Mouse (Mus musculus) erythroblast, adult 5-6 weeks (primary cell): Measurements from ENCODE around the gene Arx. TPM values are rescaled to one million over a fixed set of nuclear protein-coding genes. Genes with fewer than 3 reads are reported as not detected.

Experiments used
- ATAC-seq: replicated peaks from 2 replicates; pipeline ENCODE4 v1.8.0; 2016; ENCODE audit warnings: moderate number of reproducible peaks, mild to moderate bottlenecking, moderate TSS enrichment, inconsistent platforms; ENCODE audit not compliant: poor library complexity, low FRiP score, severe bottlenecking
- total RNA-seq, 2 experiments: library from RNA; stranded (forward) in 1 of 2; stranded (reverse) in 1 of 2; fragments of 150-400 nt in 1 of 2; fragments of 200-764, 138-1000 nt in 1 of 2; gene quantifications; 2 replicates each; pipeline versions ENCODE4 v1.2.3 to v1.2.4; 2015 to 2017; ENCODE audit warnings: low replicate concordance in 2 of 2

The Arx gene
- total RNA-seq (2015; ENCODE audit: low replicate concordance) (not detected in 2 replicates), total RNA-seq (2017; ENCODE audit: low replicate concordance) (not detected in 2 replicates)

DNA sequence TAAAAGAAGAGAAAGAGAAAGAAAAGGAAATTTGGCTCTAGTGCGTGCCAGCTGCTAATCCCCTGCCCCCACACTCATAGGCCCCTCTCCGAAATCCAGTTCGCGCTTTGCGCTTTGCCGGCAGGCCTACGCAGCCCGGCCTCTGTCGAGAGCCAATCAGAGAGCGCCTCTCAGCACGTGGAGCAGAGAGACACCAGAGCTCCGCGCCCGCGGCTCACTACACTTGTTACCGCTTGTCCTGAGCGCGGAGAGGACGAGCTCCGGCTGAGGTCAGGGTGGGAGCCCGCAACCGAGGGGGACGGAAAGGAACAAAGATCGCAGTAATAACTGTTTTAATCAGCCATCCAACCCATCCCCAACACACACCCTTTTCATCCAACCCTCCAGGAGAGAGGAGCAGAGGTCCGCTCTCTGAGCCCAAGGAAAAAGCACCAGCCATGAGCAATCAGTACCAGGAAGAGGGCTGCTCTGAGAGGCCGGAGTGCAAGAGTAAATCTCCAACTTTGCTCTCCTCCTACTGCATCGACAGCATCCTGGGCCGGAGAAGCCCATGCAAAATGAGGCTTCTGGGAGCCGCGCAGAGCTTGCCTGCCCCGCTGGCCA lies at the start of gene Arx:
Gene Arx (plus strand): TSS at position 155 of the 603 bp plus-strand sequence.
- ATAC-seq: no peak

GRCm38 (mm10) chrX:93251329-93251728 lies 34.9 kb upstream of the Arx start:
- no peak for ATAC-seq

DNA sequence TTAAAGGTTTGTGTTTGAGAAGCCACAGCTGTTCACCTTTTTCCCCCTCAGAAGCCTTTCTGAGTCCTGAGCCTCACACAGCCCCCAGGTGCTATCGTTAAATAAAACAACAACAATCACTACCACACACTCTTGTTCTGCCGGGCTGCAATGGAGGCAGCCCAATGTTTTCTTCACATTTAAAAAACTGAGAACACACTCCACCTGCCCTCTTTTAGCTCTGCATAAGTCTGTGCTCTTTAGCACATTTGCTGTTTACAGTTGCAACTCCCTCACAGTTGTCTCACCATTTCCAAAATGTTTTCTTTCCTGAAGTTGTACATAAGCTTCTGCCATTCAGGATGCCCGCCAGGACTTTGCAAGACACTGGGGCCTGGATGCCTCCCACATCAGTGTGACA lies 10.6 kb upstream of the Arx start:
- no peak for ATAC-seq

DNA sequence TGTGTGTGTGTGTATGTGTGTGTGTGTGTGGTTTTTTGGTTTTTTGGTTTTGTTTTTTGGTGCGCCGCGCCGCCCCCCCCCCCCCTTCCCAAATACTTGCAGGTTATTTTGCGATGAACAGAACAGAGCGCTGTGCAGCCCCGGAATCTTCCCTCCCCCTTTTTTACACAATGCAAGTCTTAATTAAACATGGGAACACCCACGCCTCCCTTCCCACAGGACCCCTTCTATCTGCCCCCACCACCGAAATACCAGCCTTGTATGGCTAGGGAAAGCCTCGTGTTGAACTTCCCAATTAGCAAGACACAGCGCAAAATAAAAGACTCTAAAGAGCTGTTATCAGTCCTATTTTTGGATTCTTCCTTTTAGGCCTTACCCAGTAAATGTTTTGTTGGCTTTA lies 6.3 kb upstream of the Arx start:
- no peak for ATAC-seq

DNA sequence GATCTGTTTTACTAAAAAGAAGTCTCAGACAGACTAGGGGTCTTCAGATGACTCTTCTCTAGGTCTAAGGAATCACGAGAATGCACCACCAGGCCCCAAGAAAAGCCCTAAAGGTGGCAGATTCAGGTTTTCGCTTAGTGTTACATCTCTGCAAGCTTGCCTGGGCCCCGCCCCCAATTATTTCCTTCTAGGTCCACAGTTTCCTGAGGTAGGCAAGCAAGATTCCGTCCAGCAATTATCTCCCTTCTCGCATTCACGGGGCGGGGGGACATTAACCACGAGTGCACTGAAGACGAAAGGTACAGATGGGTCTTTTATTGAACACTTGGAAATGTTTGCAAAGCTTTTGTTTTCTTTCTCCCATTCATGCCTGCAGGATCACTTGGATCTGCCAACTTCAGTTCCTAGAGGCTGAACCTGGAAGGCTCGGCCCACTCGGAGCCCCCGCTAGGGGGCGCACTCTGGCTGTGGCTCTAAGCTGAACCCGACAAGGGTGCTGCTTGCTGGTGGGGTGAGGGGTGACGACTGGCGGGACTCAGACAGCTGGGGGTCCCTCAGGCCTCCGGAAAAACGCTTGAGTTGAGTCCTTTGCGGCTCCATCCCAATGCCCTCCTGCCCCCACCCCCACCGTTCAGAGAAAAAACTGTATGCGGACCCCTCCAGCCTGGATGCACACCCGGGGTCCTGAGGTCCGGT lies 5.1 kb upstream of the Arx start:
- no peak for ATAC-seq

- ATAC-seq: no peak
These were observed 4.5 kb upstream of the Arx start for GRCm38 (mm10) chrX:93281756-93282155.

GRCm38 (mm10) chrX:93285091-93285490 lies 1.2 kb upstream of the Arx start:
- ATAC-seq: no peak

- no peak for ATAC-seq
These were observed 2.1 kb downstream of the Arx start for GRCm38 (mm10) chrX:93288339-93288738.

DNA sequence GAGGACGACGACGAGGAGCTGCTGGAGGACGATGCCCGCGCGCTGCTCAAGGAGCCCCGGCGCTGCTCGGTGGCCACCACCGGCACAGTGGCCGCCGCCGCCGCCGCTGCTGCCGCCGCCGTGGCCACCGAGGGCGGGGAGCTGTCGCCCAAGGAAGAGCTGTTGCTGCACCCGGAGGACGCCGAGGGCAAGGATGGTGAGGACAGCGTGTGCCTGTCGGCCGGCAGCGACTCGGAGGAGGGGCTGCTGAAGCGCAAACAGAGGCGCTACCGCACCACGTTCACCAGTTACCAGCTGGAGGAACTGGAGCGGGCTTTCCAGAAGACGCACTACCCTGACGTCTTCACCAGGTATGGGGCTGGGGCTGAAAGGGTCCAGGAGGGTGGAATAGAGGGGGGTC lies 2.8 kb downstream of the Arx start:
- ATAC-seq: no peak

DNA sequence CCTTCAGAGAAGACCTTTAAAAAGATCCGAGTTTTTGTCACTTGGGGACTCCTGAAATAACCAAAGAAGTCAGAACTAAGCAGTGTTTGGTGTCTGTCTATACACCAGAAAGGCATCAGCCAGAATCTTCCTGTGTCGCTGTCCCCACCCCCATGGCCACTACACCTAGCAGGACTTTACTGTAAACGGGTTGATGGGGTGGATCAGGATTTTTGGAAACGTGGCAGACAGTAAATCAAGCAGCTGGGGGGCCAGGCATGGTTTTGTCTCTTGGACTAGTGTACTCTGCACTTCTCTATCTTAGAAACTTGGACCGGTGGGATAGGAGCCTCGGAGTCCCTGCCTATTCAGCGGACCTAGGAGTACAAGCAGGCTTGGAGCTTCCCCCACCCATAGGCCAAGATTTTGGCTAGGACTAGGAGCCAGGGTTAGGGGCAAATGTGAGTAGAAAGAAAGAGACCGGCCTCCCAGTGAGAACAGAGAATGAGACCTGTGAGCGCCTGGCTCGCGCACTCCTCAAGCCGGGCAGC lies 3.7 kb downstream of the Arx start:
- ATAC-seq: no peak

GRCm38 (mm10) chrX:93292031-93292430 lies 5.8 kb downstream of the Arx start:
- ATAC-seq: no peak

DNA sequence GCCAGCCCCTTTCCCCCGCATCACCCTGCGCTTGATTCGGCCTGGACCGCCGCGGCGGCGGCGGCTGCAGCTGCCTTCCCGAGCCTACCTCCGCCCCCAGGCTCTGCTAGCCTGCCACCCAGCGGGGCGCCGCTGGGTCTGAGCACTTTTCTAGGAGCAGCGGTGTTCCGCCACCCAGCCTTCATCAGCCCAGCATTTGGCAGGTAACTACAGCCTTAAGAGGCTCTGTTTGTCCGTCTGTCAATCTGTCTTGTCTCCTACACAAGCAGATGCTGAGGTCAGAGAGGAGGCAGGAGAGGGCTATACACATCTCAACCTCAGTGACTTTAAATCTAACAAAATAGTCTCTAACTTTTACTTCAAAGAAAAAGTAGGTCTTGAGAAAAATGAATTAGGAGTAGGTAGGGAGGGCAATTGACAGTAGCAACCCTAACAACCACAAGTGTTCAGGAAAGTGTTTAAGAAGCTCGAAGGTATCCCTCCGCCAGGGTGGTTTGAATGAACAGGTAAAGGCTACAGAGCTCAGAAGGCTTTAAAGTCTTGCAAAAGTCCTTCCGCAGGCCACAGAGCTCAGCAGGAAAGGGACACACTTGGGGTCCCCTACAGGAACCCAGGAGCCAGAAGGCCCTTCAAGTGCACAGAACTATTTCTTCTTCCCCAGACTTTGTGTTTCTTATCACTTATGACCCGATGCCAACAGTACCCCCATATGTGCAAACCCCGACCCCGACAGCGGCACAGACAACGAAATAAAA lies 8.7 kb downstream of the Arx start:
- no peak for ATAC-seq

- no peak for ATAC-seq
These were observed 9.6 kb downstream of the Arx start for GRCm38 (mm10) chrX:93295819-93296218.

GRCm38 (mm10) chrX:93297001-93297441 lies 10.8 kb downstream of the Arx start:
- no peak for ATAC-seq

DNA sequence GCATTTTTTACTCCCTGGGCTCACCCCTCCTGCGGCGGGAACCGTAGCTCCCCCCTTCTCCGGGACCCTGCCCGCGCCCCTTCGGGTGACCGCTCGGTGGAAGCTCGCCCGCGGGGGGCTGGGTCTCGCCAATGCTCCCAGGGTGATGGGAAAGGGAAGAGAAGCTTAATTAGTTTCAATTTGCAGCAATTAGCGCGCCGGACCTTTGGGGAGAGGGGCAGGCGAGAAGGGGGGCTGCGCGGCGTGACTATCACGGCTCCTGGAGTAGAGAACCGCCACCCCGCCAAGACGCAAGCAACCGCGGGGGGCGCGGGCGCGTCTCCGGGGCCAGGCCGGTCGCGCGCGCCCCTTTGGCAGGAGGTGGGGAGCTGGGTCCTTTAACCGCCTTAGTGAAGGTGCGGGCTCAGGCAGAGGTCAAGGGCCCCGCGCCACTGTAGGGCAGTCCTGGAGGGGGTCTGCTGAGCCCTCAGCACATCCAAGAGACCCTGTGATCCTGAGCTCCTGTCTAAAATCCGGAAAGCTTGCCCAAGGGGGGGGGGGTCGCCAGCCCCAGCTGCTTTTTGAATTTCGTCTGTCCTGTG lies 12.9 kb downstream of the Arx start:
- no peak for ATAC-seq

- no peak for ATAC-seq
These were observed 13.5 kb downstream of the Arx start for GRCm38 (mm10) chrX:93299771-93300170.

DNA sequence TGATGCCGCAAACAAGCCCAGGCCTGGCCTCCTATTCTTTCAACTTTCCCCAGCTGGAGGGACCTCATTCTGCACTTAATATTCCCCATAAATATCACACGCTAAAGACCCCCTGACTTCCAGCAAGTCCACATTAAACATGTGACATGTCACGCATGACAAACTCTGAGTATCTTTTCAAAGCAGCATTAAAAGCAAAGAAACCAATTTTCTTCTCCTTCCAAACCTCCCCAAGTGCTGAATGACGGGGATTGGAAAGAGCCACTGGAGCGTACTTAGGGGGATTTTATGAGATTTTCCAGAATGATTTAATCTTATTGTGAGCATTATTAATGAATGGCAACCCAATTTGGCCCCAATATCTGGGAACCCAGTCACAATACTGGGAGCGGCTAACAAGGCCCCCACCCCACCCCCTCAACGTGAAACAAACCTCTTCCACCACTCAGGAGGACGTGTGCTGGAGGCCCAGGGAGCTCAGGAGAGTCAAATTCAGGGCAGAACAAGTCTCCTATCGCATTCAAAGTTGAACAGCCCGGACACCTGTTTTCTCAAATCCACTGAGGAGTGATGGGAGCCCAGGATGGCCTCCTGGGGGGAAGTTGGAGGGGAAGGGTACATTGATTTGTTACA lies 14.1 kb downstream of the Arx start:
- ATAC-seq: no peak

- ATAC-seq: no peak
These were observed 15.6 kb downstream of the Arx start for GRCm38 (mm10) chrX:93301798-93302197.

DNA sequence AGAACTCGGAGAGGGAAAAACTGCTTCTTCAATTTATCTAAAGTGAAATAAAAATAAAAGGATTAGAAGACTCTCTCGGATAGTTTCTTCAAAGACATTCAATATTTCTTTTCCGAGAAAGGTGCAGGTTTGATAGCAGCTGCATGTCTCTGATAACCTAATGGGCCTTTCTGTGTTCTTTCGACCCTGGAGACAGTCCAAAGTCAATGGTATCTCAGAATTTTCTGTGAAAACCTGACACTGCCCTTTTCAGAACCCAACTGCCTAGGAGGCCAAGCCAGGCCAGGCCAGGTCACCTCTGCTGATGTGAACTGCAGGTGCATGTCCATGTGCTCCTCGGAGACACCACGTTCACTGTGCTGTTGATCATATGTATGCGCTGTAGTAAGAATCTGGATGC lies 19.5 kb downstream of the Arx start:
- no peak for ATAC-seq

GRCm38 (mm10) chrX:93317577-93317976 lies 31.3 kb downstream of the Arx start:
- no peak for ATAC-seq
